Mouse (Mus musculus): Measurements from ENCODE around the gene Slfn5. TPM values are rescaled to one million over a fixed set of nuclear protein-coding genes. Genes with fewer than 3 reads are reported as not detected.
"Not testable (repeated sequence)": the region's sequence is repeated elsewhere in the genome, so short reads cannot be mapped to it uniquely, and the experiment has no call there.

Gene Slfn5
- polyA plus RNA-seq, 1 experiment from 2014 or later = 7.7 TPM

GRCm38 (mm10) chr11:82914711-82915352 is 36.3 kb upstream of the Slfn5 start:
- H3K4me3 ChIP-seq (ENCODE audit: low read length) = peak overlapping the region; percentile 17
- H3K9me3 ChIP-seq (replicated peaks; ENCODE audit: control insufficient read depth, low read length) = no peaks in the 10 kb centered on the region
- peak overlapping the region; percentile 74 for H3K4me2 ChIP-seq (ENCODE audit: low read depth, low read length)
- H3K27ac ChIP-seq (ENCODE audit: low read length) = no peak overlapping the region
- no peaks in the 10 kb centered on the region for H3K27me3 ChIP-seq (ENCODE audit: control insufficient read depth, insufficient read depth, low read length)
- no peak overlapping the region for H3K9ac ChIP-seq (ENCODE audit: low read length)
- peaks cover 26% of the 10 kb centered on the region for H3K4me1 ChIP-seq (ENCODE audit: control insufficient read depth, insufficient read depth, low read length)
- peaks cover 11% of the 10 kb centered on the region; the same call in 1 of the 2 replicates for H3K36me3 ChIP-seq (ENCODE audit: control insufficient read depth, insufficient read depth)
- ATAC-seq (replicated peaks; ENCODE audit: extremely low read depth, insufficient read depth, low FRiP score) = no peak
- 6% methylated on average over 16 of the region's 16 CpGs for WGBS

- 48% methylated on average over 10 of the region's 10 CpGs for WGBS
- no peak for ATAC-seq (replicated peaks; ENCODE audit: extremely low read depth, insufficient read depth, low FRiP score)
Observed at GRCm38 (mm10) chr11:82920768-82921167, 30.4 kb upstream of the Slfn5 start.

GRCm38 (mm10) chr11:82921691-82922090 is 29.5 kb upstream of the Slfn5 start:
- no peak overlapping the region for H3K9ac ChIP-seq (ENCODE audit: low read length)
- no peak overlapping the region for H3K4me2 ChIP-seq (ENCODE audit: low read depth, low read length)
- H3K4me3 ChIP-seq (ENCODE audit: low read length) = no peak overlapping the region
- no peaks in the 10 kb centered on the region for H3K9me3 ChIP-seq (replicated peaks; ENCODE audit: control insufficient read depth, low read length)
- 70% methylated on average over 4 of the region's 4 CpGs for WGBS
- no peak overlapping the region for H3K27ac ChIP-seq (ENCODE audit: low read length)
- H3K36me3 ChIP-seq (ENCODE audit: control insufficient read depth, insufficient read depth) = peaks cover 35% of the 10 kb centered on the region
- H3K27me3 ChIP-seq (ENCODE audit: control insufficient read depth, insufficient read depth, low read length) = no peaks in the 10 kb centered on the region
- ATAC-seq (replicated peaks; ENCODE audit: extremely low read depth, insufficient read depth, low FRiP score) = no peak
- peaks cover 9% of the 10 kb centered on the region; the same call in 1 of the 2 replicates for H3K4me1 ChIP-seq (ENCODE audit: control insufficient read depth, insufficient read depth, low read length)

More at GRCm38 (mm10) chr11:82920768-82921167, 30.4 kb upstream of the Slfn5 start:
- peaks cover 8% of the 10 kb centered on the region; the same call in 1 of the 2 replicates for H3K4me1 ChIP-seq (ENCODE audit: control insufficient read depth, insufficient read depth, low read length)
- H3K4me2 ChIP-seq (ENCODE audit: low read depth, low read length) = no peak overlapping the region
- no peaks in the 10 kb centered on the region for H3K9me3 ChIP-seq (replicated peaks; ENCODE audit: control insufficient read depth, low read length)
- H3K27me3 ChIP-seq (ENCODE audit: control insufficient read depth, insufficient read depth, low read length) = no peaks in the 10 kb centered on the region
- no peak overlapping the region for H3K9ac ChIP-seq (ENCODE audit: low read length)
- no peak overlapping the region for H3K4me3 ChIP-seq (ENCODE audit: low read length)
- H3K36me3 ChIP-seq (ENCODE audit: control insufficient read depth, insufficient read depth) = peaks cover 26% of the 10 kb centered on the region
- H3K27ac ChIP-seq (ENCODE audit: low read length) = no peak overlapping the region

- not testable (repeated sequence) for ATAC-seq (replicated peaks; ENCODE audit: extremely low read depth, insufficient read depth, low FRiP score)
- WGBS = 65% methylated on average over 6 of the region's 6 CpGs
Observed at GRCm38 (mm10) chr11:82923910-82924309, 27.2 kb upstream of the Slfn5 start.

GRCm38 (mm10) chr11:82928897-82929632 is 22.1 kb upstream of the Slfn5 start:
- WGBS = 54% methylated on average over 20 of the region's 20 CpGs
- no peak overlapping the region for H3K27ac ChIP-seq (ENCODE audit: low read length)
- H3K4me1 ChIP-seq (ENCODE audit: control insufficient read depth, insufficient read depth, low read length) = peaks cover 14% of the 10 kb centered on the region
- no peak overlapping the region for H3K9ac ChIP-seq (ENCODE audit: low read length)
- H3K4me3 ChIP-seq (ENCODE audit: low read length) = no peak overlapping the region
- no peaks in the 10 kb centered on the region; the same call in 1 of the 2 replicates for H3K27me3 ChIP-seq (ENCODE audit: control insufficient read depth, insufficient read depth, low read length)
- no peak for ATAC-seq (replicated peaks; ENCODE audit: extremely low read depth, insufficient read depth, low FRiP score)
- no peaks in the 10 kb centered on the region for H3K9me3 ChIP-seq (replicated peaks; ENCODE audit: control insufficient read depth, low read length)
- H3K36me3 ChIP-seq (ENCODE audit: control insufficient read depth, insufficient read depth) = peaks cover 51% of the 10 kb centered on the region
- H3K4me2 ChIP-seq (ENCODE audit: low read depth, low read length) = no peak overlapping the region

More at GRCm38 (mm10) chr11:82923910-82924309, 27.2 kb upstream of the Slfn5 start:
- not testable (repeated sequence) for H3K27me3 ChIP-seq (ENCODE audit: control insufficient read depth, insufficient read depth, low read length); H3K4me3 ChIP-seq (ENCODE audit: low read length); H3K9me3 ChIP-seq (replicated peaks; ENCODE audit: control insufficient read depth, low read length); H3K4me1 ChIP-seq (ENCODE audit: control insufficient read depth, insufficient read depth, low read length); H3K9ac ChIP-seq (ENCODE audit: low read length); H3K4me2 ChIP-seq (ENCODE audit: low read depth, low read length); H3K27ac ChIP-seq (ENCODE audit: low read length)
- peaks cover 38% of the 10 kb centered on the region for H3K36me3 ChIP-seq (ENCODE audit: control insufficient read depth, insufficient read depth)

DNA sequence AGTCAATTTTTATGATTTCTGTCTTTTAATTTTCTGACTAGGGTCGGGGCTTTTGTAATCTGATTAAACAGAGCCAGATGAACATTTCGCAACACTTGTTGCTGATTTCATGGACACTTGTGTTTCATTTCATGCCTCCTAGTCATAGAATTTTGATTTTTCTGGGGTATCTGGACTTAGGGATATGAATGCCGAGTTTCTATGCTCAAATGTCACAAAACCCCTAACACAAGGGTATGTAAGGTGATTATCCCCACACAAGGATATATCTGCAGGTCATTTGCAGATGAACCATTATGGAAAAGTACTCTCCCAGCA is 21.6 kb upstream of the Slfn5 start:
- ATAC-seq (replicated peaks; ENCODE audit: extremely low read depth, insufficient read depth, low FRiP score) = no peak
- no peak overlapping the region for H3K4me2 ChIP-seq (ENCODE audit: low read depth, low read length)
- no peaks in the 10 kb centered on the region; the same call in 1 of the 2 replicates for H3K27me3 ChIP-seq (ENCODE audit: control insufficient read depth, insufficient read depth, low read length)
- no peak overlapping the region for H3K4me3 ChIP-seq (ENCODE audit: low read length)
- no peaks in the 10 kb centered on the region for H3K9me3 ChIP-seq (replicated peaks; ENCODE audit: control insufficient read depth, low read length)
- peaks cover 54% of the 10 kb centered on the region for H3K36me3 ChIP-seq (ENCODE audit: control insufficient read depth, insufficient read depth)
- H3K4me1 ChIP-seq (ENCODE audit: control insufficient read depth, insufficient read depth, low read length) = peaks cover 14% of the 10 kb centered on the region
- H3K9ac ChIP-seq (ENCODE audit: low read length) = no peak overlapping the region
- WGBS = 74% methylated on average over 3 of the region's 3 CpGs
- H3K27ac ChIP-seq (ENCODE audit: low read length) = no peak overlapping the region

DNA sequence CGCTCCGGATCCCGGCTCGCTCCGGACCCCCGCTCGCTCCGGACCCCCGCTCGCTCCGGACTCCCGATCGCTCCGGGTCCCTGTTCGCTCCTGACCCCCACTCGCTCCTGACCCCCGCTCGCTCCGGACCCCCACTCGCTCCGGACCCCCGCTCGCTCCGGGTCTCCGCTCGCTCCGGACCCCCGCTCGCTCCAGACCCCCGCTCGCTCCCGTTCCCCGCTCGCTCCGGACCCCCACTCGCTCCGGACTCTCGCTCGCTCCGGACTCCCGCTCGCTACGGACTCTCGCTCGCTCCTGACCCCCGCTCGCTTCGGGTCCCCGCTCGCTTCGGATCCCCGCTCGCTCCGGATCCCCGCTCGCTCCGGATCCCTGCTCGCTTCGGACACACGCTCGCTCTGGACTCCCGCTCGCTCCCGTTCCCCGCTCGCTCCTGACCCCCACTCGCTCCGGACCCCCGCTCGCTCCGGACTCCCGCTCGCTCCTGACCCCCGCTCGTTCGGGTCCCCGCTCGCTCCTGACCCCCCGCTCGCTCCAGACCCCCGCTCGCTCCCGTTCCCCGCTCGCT is 20.7 kb upstream of the Slfn5 start:
- not testable (repeated sequence) for H3K27me3 ChIP-seq (ENCODE audit: control insufficient read depth, insufficient read depth, low read length); ATAC-seq (replicated peaks; ENCODE audit: extremely low read depth, insufficient read depth, low FRiP score); H3K4me1 ChIP-seq (ENCODE audit: control insufficient read depth, insufficient read depth, low read length); H3K9me3 ChIP-seq (replicated peaks; ENCODE audit: control insufficient read depth, low read length); H3K27ac ChIP-seq (ENCODE audit: low read length); H3K9ac ChIP-seq (ENCODE audit: low read length)
- WGBS = 20% methylated on average over 84 of the region's 85 CpGs
- peak overlapping the region; percentile 76 for H3K4me2 ChIP-seq (ENCODE audit: low read depth, low read length)
- H3K4me3 ChIP-seq (ENCODE audit: low read length) = peak overlapping the region; percentile 53
- H3K36me3 ChIP-seq (ENCODE audit: control insufficient read depth, insufficient read depth) = peaks cover 58% of the 10 kb centered on the region

GRCm38 (mm10) chr11:82931161-82931560 is 20.0 kb upstream of the Slfn5 start:
- ATAC-seq (replicated peaks; ENCODE audit: extremely low read depth, insufficient read depth, low FRiP score); H3K27ac ChIP-seq (ENCODE audit: low read length); H3K4me1 ChIP-seq (ENCODE audit: control insufficient read depth, insufficient read depth, low read length); H3K9me3 ChIP-seq (replicated peaks; ENCODE audit: control insufficient read depth, low read length); H3K27me3 ChIP-seq (ENCODE audit: control insufficient read depth, insufficient read depth, low read length): not testable (repeated sequence)
- Histone ChIP-seq H3K4me3 (ENCODE audit: low read length) (peak overlapping the region; percentile 53), H3K4me2 (ENCODE audit: low read depth, low read length) (peak overlapping the region; percentile 76), H3K9ac (ENCODE audit: low read length) (peak overlapping the region; percentile 60), H3K36me3 (ENCODE audit: control insufficient read depth, insufficient read depth) (peaks cover 59% of the 10 kb centered on the region)
- 7% methylated on average over 49 of the region's 63 CpGs for WGBS

All from heart, embryonic 16.5 days (tissue).